Mouse (Mus musculus) limb, embryonic 12.5 days (tissue): Measurements from ENCODE around the gene Zyx. TPM values are rescaled to one million over a fixed set of nuclear protein-coding genes. Genes with fewer than 3 reads are reported as not detected.
A peak's percentile ranks its signal among the peaks of the same experiment; 100 is the strongest.

Experiments
- ATAC-seq: fragments of 200-750 bp; cut with Nextera tagmentation; 2 replicates; pipeline ENCODE4 v1.8.0; 2017; ENCODE audit warnings: low read depth, moderate TSS enrichment; ENCODE audit not compliant: insufficient number of reproducible peaks, insufficient read depth, low FRiP score, low TSS enrichment
- H3K27ac ChIP-seq: fragments of 300-500 bp; sonication (generic); 2 replicates; pipeline ENCODE4 v1.5.1; 2016; ENCODE audit warnings: mild to moderate bottlenecking, moderate library complexity
- H3K27me3 ChIP-seq: fragments of 300-500 bp; sonication (generic); 2 replicates; pipeline ENCODE4 v1.6.1; 2016; ENCODE audit warnings: mild to moderate bottlenecking, moderate library complexity
- H3K36me3 ChIP-seq: fragments of 300-500 bp; sonication (generic); 2 replicates; pipeline ENCODE4 v1.6.1; 2016; ENCODE audit warnings: mild to moderate bottlenecking, moderate library complexity
- H3K4me1 ChIP-seq: fragments of 300-500 bp; sonication (generic); replicated peaks from 2 replicates; pipeline ENCODE4 v1.6.1; 2016
- H3K4me2 ChIP-seq: fragments of 300-500 bp; sonication (generic); 2 replicates; pipeline ENCODE4 v1.6.1; 2016; ENCODE audit warnings: mild to moderate bottlenecking, moderate library complexity
- H3K4me3 ChIP-seq: fragments of 300-500 bp; sonication (generic); replicated peaks from 2 replicates; pipeline ENCODE4 v1.5.1; 2016; ENCODE audit warnings: mild to moderate bottlenecking
- H3K9ac ChIP-seq: fragments of 300-500 bp; sonication (generic); replicated peaks from 2 replicates; pipeline ENCODE4 v1.6.1; 2016; ENCODE audit warnings: mild to moderate bottlenecking, moderate library complexity
- H3K9me3 ChIP-seq: fragments of 300-500 bp; sonication (generic); 2 replicates; pipeline ENCODE4 v1.6.1; 2016; ENCODE audit warnings: mild to moderate bottlenecking, moderate library complexity
- WGBS: fragments of 180-500 bp; shearing (Covaris S2); methylation state at CpG from one replicate; pipeline ENCODE4 v1.1.7; 2016; 5-methylcytosine and 5-hydroxymethylcytosine counted together
- polyA plus RNA-seq: library from polyadenylated mRNA; unstranded; fragments of >200 nt; fragmentation: Nextera tagmentation; extraction: Ambion mirVana; gene quantifications from 2 replicates; pipeline ENCODE4 v1.2.1, GENCODE M21; 2016

Zyx gene
- polyA plus RNA-seq, 1 experiment from 2014 or later, result 86.1 TPM

DNA sequence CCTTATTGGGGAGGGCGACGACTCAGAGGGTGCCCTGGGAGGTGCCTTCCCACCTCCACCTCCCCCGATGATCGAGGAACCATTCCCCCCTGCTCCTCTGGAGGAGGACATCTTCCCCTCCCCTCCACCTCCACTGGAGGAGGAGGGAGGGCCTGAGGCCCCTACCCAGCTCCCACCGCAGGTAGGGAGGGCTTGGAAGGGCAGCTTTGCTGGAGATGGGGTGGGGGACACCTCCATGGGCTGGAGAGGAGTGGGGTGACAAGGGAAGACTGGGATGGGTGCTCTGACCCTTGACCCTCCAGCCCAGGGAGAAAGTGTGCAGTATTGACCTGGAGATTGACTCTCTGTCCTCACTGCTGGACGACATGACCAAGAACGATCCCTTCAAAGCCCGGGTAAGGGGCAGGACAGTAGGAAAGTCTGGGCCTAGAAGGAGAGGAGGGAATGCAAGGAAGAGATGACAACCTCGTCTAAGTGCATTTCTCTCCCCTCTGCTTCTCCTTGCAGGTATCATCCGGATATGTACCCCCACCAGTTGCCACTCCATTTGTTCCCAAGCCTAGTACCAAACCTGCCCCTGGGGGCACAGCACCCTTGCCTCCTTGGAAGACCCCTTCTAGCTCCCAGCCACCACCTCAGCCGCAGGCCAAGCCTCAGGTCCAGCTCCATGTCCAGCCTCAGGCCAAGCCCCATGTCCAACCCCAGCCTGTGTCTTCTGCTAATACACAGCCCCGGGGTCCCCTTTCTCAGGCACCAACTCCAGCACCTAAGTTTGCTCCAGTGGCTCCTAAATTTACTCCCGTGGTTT lies 1.7 kb downstream of the Zyx start:
- Histone ChIP-seq H3K4me1 (peaks cover 44% of the 10 kb centered on the region), H3K4me2 (peak overlapping the region; percentile 88), H3K27me3 (no peaks in the 10 kb centered on the region), H3K9me3 (no peaks in the 10 kb centered on the region), H3K27ac (peak overlapping the region; percentile 97), H3K9ac (peak overlapping the region; percentile 87), H3K4me3 (peak overlapping the region; percentile 83), H3K36me3 (peaks cover 45% of the 10 kb centered on the region)
- 41% methylated on average over 13 of the region's 13 CpGs for WGBS
- no peak for ATAC-seq

DNA sequence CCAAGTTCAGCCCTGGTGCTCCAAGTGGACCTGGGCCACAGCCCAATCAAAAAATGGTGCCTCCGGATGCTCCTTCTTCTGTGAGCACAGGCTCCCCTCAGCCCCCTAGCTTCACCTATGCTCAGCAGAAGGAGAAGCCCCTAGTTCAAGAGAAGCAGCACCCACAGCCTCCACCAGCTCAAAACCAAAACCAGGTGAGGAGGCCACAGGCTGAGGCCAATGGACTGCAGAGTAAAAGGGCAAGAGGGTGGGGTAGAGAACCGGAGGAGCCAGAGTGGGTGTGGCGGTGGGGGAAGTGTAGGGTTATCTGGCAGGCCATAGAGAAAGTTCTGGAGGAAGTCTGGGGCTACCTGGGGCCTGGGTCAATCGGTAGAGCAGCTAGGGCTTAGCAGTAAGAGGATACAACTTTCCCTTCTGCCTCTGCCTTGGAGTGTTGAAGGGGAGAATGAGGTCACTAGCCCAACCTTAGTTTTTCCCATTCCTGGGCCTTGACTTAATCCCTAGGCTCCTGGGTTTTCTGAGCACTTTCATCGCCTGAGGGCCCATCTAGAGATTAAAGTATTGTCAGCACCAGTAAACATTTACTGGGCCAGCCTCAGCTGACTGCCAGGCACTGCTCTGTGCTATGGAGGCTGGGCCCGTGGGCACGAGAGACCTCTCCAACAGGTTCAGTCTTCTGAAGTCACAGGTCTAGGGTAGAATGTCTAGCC lies 2.5 kb downstream of the Zyx start:
- Histone ChIP-seq H3K9me3 (no peaks in the 10 kb centered on the region), H3K36me3 (peaks cover 53% of the 10 kb centered on the region), H3K4me1 (peaks cover 44% of the 10 kb centered on the region), H3K9ac (0 out of 2 replicates have a peak overlapping the region, but pooled peaks have one; percentile 87), H3K27me3 (no peaks in the 10 kb centered on the region), H3K27ac (0 out of 2 replicates have a peak overlapping the region, but pooled peaks have one; percentile 8), H3K4me3 (peak overlapping the region; percentile 83), H3K4me2 (peak overlapping the region; percentile 88)
- ATAC-seq, result no peak
- WGBS, result 83% methylated on average over 7 of the region's 7 CpGs

DNA sequence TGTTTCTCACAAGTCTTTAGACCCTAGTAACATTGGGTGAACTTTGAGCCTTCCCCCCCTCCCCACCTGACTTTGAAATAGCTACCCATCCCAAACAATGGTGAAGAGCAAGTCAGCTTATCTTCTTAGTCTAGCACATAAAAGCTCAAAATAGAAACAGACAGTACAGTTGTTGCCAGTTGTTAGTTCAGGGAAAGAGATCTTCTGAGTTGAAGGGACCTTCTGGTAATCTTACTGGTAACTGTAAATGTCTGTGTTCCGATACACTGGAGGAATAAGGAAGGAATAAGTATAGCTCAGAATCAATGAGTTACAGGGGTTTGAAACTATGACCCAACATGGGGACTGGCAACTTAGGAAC lies 3.0 kb downstream of the Zyx start:
- no peak overlapping the region for H3K4me3 ChIP-seq
- ATAC-seq, result no peak
- H3K36me3 ChIP-seq, result peaks cover 58% of the 10 kb centered on the region
- peaks cover 44% of the 10 kb centered on the region for H3K4me1 ChIP-seq
- no peaks in the 10 kb centered on the region for H3K9me3 ChIP-seq
- peak overlapping the region; percentile 88 for H3K4me2 ChIP-seq
- 96% methylated on average over 1 of the region's 1 CpGs for WGBS
- H3K27ac ChIP-seq, result no peak overlapping the region
- no peak overlapping the region for H3K9ac ChIP-seq
- H3K27me3 ChIP-seq, result no peaks in the 10 kb centered on the region

DNA sequence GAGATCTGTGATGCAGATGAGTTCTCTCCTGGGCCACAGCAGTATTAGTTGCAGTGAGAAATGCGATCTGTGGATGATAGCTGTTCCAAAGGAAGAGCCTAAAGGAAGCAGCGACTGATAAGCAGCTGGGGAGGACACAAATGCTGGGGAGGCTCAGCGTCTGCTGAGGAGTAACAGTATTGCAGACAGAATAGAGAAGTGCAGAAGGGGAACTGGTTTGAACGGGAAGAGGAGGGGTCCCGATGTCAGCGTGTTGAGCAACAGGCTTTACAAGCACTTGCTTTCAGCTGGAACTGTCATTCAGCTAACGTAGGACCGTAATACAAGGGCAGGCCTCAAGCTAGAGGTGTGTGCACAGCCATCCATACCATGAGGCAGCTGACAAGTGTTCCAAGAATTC lies 3.8 kb downstream of the Zyx start:
- Histone ChIP-seq H3K27me3 (no peaks in the 10 kb centered on the region), H3K9me3 (no peaks in the 10 kb centered on the region), H3K4me2 (peak overlapping the region; percentile 29; the same call in 1 of the 2 replicates), H3K9ac (no peak overlapping the region), H3K27ac (no peak overlapping the region), H3K4me1 (peaks cover 44% of the 10 kb centered on the region), H3K4me3 (no peak overlapping the region), H3K36me3 (peaks cover 65% of the 10 kb centered on the region)
- 78% methylated on average over 8 of the region's 8 CpGs for WGBS
- ATAC-seq, result no peak

DNA sequence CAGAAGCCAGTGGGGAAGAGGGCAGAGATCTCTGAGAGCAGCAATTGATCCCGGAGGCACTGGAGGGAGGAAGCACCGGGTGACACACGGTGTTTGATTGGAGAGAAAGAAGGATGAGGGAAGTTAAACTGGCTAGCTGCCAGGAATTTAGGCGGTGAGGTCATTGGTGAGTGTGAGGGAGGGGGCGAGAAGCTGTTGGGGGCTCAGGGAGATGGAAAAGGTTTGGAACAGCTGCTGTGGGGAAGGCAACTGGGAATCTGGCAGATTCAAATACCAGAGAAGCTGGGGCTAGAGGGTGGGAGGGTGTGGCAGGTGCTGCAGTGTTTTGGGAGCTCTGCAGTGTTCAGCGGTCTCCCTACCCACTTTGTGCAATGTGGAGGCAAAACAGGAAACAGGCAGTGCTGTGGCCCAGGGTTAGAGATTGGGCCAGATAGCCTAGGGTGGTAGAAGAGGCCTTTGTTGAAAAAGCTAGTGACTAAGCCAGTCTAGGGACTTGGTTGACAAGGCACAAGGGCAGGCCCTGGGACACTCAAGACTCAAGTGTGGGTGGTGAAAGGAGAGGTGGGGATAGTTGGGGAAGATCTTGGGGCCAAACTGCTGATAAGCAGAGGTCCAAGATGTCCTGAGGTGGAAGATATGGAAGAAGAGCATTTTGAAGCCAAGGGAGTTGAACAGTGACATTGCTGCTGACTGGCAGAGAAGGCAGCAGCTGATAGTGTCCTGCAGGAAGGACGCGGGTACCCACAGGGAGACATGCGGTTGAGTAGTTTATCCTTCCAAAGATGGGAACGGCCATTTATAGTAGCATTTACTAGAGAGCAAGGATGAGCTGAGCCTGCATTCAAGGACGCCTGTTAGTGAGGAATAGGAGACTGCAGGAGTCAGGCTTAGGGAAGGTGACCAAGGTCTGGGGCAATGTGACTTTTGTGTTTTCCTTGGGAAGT lies 4.9 kb downstream of the Zyx start:
- 64% methylated on average over 11 of the region's 11 CpGs for WGBS
- Histone ChIP-seq H3K9ac (no peak overlapping the region), H3K27ac (0 out of 2 replicates have a peak overlapping the region, but pooled peaks have one; percentile 7), H3K9me3 (no peaks in the 10 kb centered on the region), H3K4me1 (peaks cover 42% of the 10 kb centered on the region), H3K36me3 (peaks cover 77% of the 10 kb centered on the region), H3K27me3 (no peaks in the 10 kb centered on the region), H3K4me3 (no peak overlapping the region), H3K4me2 (peak overlapping the region; percentile 29)
- no peak for ATAC-seq

DNA sequence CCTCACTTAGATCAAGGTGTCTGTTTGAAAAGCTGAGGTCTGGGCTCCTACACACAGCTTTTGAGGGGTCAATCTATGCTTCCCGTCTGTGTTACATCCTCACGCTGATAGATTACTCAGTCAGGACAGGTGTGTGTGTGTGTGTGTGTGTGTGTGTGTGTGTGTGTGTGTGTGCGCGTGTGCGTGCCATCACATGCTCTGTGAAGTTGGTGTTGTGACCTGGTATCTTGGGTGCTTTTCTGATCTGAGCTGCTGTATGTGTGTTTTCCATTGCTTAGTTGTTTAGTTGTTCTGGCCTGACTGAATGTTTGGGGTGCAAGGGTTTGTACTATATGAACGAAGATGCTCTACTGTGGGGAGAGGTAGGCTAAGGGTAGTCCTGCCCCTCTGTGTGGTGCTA lies 5.9 kb downstream of the Zyx start:
- no peak overlapping the region for H3K27ac ChIP-seq
- no peak overlapping the region for H3K4me3 ChIP-seq
- H3K9ac ChIP-seq, result no peak overlapping the region
- WGBS, result 91% methylated on average over 6 of the region's 6 CpGs
- H3K9me3 ChIP-seq, result no peaks in the 10 kb centered on the region
- no peak overlapping the region for H3K4me2 ChIP-seq
- peaks cover 42% of the 10 kb centered on the region for H3K4me1 ChIP-seq
- ATAC-seq, result no peak
- H3K36me3 ChIP-seq, result peaks cover 87% of the 10 kb centered on the region
- no peaks in the 10 kb centered on the region for H3K27me3 ChIP-seq

DNA sequence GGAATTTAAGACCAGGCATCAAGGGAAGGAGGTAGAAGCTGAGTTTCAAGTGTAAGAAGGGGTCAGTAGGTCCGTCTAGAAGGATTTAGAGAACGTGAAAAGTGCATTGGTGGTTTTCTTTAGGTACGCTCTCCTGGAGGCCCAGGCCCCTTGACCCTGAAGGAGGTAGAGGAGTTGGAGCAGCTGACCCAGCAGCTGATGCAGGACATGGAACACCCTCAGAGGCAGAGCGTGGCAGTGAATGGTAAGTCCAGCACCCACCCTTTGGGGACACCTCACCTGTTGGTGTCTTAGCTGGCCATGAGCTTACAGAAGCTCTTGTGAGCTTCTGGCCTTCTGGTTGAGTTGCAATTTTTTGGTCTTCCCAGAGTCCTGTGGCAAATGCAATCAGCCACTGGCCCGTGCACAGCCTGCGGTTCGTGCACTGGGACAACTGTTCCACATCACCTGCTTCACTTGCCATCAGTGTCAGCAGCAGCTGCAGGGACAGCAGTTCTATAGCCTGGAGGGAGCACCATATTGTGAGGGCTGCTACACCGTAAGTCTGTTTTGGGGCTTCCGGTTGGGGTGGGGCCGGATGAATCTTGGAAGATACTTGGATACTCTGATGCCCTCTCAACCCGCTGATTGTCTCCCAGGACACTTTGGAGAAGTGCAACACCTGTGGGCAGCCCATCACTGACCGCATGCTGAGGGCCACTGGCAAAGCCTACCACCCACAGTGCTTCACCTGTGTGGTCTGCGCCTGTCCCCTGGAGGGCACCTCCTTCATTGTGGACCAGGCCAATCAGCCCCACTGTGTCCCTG lies 6.6 kb downstream of the Zyx start:
- Histone ChIP-seq H3K36me3 (peaks cover 94% of the 10 kb centered on the region), H3K27me3 (no peaks in the 10 kb centered on the region), H3K27ac (no peak overlapping the region), H3K9ac (no peak overlapping the region), H3K4me3 (no peak overlapping the region), H3K4me2 (no peak overlapping the region), H3K4me1 (peaks cover 39% of the 10 kb centered on the region), H3K9me3 (no peaks in the 10 kb centered on the region)
- 91% methylated on average over 13 of the region's 13 CpGs for WGBS
- ATAC-seq, result no peak

DNA sequence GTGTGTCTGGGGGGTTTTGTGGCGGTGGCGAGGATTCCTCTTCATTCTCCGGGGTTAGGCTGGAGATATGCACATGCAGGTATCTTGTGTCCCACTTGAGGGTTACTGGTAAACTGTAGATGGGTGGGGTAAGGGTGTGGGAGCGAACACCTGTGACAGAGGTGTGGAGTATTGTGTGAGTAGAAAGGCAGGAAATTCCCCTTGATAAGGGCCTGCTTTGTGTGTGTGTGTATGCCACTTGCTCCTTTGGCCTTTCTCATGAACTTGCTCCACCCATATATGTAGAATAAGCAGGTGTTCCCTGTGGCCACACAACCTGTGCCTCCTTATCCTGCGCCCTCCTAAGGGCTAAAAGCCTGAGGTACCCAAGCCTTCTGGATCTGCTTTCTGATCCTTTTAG lies 7.5 kb downstream of the Zyx start:
- H3K36me3 ChIP-seq, result peaks cover 93% of the 10 kb centered on the region
- no peak overlapping the region for H3K4me2 ChIP-seq
- no peak overlapping the region for H3K4me3 ChIP-seq
- WGBS, result 97% methylated on average over 5 of the region's 5 CpGs
- H3K9me3 ChIP-seq, result no peaks in the 10 kb centered on the region
- H3K27ac ChIP-seq, result no peak overlapping the region
- no peak overlapping the region for H3K9ac ChIP-seq
- no peak for ATAC-seq
- no peaks in the 10 kb centered on the region for H3K27me3 ChIP-seq
- peaks cover 30% of the 10 kb centered on the region for H3K4me1 ChIP-seq

DNA sequence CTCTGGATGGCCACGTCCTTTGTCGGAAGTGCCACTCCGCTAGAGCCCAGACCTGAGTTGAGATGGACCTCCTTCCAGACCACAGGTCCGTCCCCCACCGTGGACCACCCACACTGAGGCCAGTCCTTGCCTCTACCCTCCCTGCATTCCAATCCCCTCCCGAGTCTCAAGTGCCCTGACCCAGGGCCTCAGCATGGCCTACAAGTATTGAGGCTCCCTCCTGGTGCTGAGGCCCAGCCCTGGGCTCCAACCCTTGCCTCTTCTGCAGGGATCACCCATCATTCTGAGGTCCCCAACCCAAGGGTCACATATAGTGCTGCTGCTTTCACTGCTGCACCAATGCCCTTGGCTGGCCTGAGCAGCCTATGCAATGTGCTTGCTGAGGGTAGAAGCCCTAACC lies 8.5 kb downstream of the Zyx start:
- H3K4me1 ChIP-seq, result peaks cover 20% of the 10 kb centered on the region
- no peak for ATAC-seq
- WGBS, result 78% methylated on average over 6 of the region's 6 CpGs
- H3K27me3 ChIP-seq, result no peaks in the 10 kb centered on the region
- no peaks in the 10 kb centered on the region for H3K9me3 ChIP-seq
- H3K9ac ChIP-seq, result no peak overlapping the region
- H3K4me2 ChIP-seq, result no peak overlapping the region
- H3K36me3 ChIP-seq, result peaks cover 83% of the 10 kb centered on the region
- no peak overlapping the region for H3K27ac ChIP-seq
- no peak overlapping the region for H3K4me3 ChIP-seq

DNA sequence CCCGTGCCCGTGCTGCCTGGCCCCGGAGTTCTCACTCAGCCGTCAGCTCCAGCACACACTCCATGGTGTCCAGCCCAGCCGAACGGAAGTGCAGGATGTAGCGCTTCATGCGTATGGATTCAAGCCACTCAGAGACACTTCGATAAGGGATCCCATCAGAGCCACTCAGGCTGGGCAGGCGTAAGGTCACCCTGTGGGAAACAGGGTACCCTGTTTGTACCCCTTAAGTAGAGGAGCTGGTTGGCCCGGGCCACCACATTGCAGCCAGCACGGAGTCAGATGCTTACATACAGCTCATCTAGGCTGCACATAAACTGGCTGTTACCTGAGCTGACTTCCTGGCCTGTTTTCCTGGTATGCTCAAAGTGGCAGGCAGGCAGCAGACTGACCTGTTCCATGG lies 9.5 kb downstream of the Zyx start:
- Histone ChIP-seq H3K9me3 (no peaks in the 10 kb centered on the region), H3K36me3 (peaks cover 77% of the 10 kb centered on the region), H3K4me1 (peaks cover 10% of the 10 kb centered on the region), H3K27me3 (no peaks in the 10 kb centered on the region), H3K27ac (no peak overlapping the region), H3K4me2 (no peak overlapping the region), H3K4me3 (no peak overlapping the region), H3K9ac (no peak overlapping the region)
- ATAC-seq, result no peak
- 91% methylated on average over 12 of the region's 12 CpGs for WGBS
